Mouse (Mus musculus): ENCODE results near the gene Hcn2. TPM values are rescaled to one million over a fixed set of nuclear protein-coding genes. Genes with fewer than 3 reads are reported as not detected.
A peak's percentile ranks its signal among the peaks of the same experiment; 100 is the strongest.

Gene Hcn2
- polyA plus RNA-seq, 1 experiment from 2014 or later = 0.22 TPM

- Histone ChIP-seq H3K9ac (ENCODE audit: low read length) (no peak overlapping the region), H3K36me3 (ENCODE audit: control insufficient read depth, insufficient read depth, low read length) (no peaks in the 10 kb centered on the region), H3K9me3 (ENCODE audit: control insufficient read depth, low read length) (no peaks in the 10 kb centered on the region), H3K4me3 (ENCODE audit: low read depth, low read length) (no peak overlapping the region), H3K27ac (ENCODE audit: low read depth, low read length) (no peak overlapping the region), H3K4me2 (no peak overlapping the region), H3K27me3 (ENCODE audit: control insufficient read depth, insufficient read depth, low read length) (no peaks in the 10 kb centered on the region), H3K4me1 (ENCODE audit: control insufficient read depth, insufficient read depth, low read length) (no peaks in the 10 kb centered on the region)
- 33% methylated on average over 11 of the region's 11 CpGs for WGBS
- DNase-seq (ENCODE audit: low spot score, missing footprints) = peak; percentile 90
- ATAC-seq (ENCODE audit: low FRiP score) = no peak
Observed at GRCm38 (mm10) chr10:79726090-79726489, 9.7 kb downstream of the Hcn2 start.

GRCm38 (mm10) chr10:79728323-79729249, 12.2 kb downstream of the Hcn2 start:
- H3K9me3 ChIP-seq (ENCODE audit: control insufficient read depth, low read length) = no peaks in the 10 kb centered on the region
- ATAC-seq (ENCODE audit: low FRiP score) (no peak), DNase-seq (ENCODE audit: low spot score, missing footprints) (no peak)
- H3K27me3 ChIP-seq (ENCODE audit: control insufficient read depth, insufficient read depth, low read length) = no peaks in the 10 kb centered on the region
- no peak overlapping the region for H3K27ac ChIP-seq (ENCODE audit: low read depth, low read length)
- H3K36me3 ChIP-seq (ENCODE audit: control insufficient read depth, insufficient read depth, low read length) = no peaks in the 10 kb centered on the region
- no peak overlapping the region for H3K4me3 ChIP-seq (ENCODE audit: low read depth, low read length)
- H3K4me2 ChIP-seq = no peak overlapping the region
- H3K9ac ChIP-seq (ENCODE audit: low read length) = no peak overlapping the region
- WGBS = 75% methylated on average over 28 of the region's 28 CpGs
- H3K4me1 ChIP-seq (ENCODE audit: control insufficient read depth, insufficient read depth, low read length) = no peaks in the 10 kb centered on the region

- H3K4me1 ChIP-seq (ENCODE audit: control insufficient read depth, insufficient read depth, low read length) = no peaks in the 10 kb centered on the region
- H3K27ac ChIP-seq (ENCODE audit: low read depth, low read length) = no peak overlapping the region
- 86% methylated on average over 13 of the region's 13 CpGs for WGBS
- ATAC-seq (ENCODE audit: low FRiP score) (no peak), DNase-seq (ENCODE audit: low spot score, missing footprints) (no peak)
- no peaks in the 10 kb centered on the region for H3K36me3 ChIP-seq (ENCODE audit: control insufficient read depth, insufficient read depth, low read length)
- H3K4me3 ChIP-seq (ENCODE audit: low read depth, low read length) = no peak overlapping the region
- H3K4me2 ChIP-seq = no peak overlapping the region
- no peaks in the 10 kb centered on the region for H3K9me3 ChIP-seq (ENCODE audit: control insufficient read depth, low read length)
- H3K9ac ChIP-seq (ENCODE audit: low read length) = no peak overlapping the region
- no peaks in the 10 kb centered on the region for H3K27me3 ChIP-seq (ENCODE audit: control insufficient read depth, insufficient read depth, low read length)
Observed at GRCm38 (mm10) chr10:79729357-79729965, 13.0 kb downstream of the Hcn2 start.

- H3K9me3 ChIP-seq (ENCODE audit: control insufficient read depth, low read length) = no peaks in the 10 kb centered on the region
- no peaks in the 10 kb centered on the region; the same call in none of the 2 replicates for H3K27me3 ChIP-seq (ENCODE audit: control insufficient read depth, insufficient read depth, low read length)
- H3K27ac ChIP-seq (ENCODE audit: low read depth, low read length) = no peak overlapping the region
- ATAC-seq (ENCODE audit: low FRiP score) (no peak), DNase-seq (ENCODE audit: low spot score, missing footprints) (no peak)
- no peaks in the 10 kb centered on the region for H3K4me1 ChIP-seq (ENCODE audit: control insufficient read depth, insufficient read depth, low read length)
- H3K4me3 ChIP-seq (ENCODE audit: low read depth, low read length) = no peak overlapping the region
- no peak overlapping the region for H3K4me2 ChIP-seq
- 100% methylated on average over 1 of the region's 1 CpGs for WGBS
- H3K36me3 ChIP-seq (ENCODE audit: control insufficient read depth, insufficient read depth, low read length) = peaks cover 6% of the 10 kb centered on the region
- H3K9ac ChIP-seq (ENCODE audit: low read length) = no peak overlapping the region
Observed at GRCm38 (mm10) chr10:79732500-79732899, 16.1 kb downstream of the Hcn2 start.

GRCm38 (mm10) chr10:79733847-79734246, 17.4 kb downstream of the Hcn2 start:
- WGBS = 94% methylated on average over 15 of the region's 15 CpGs
- no peaks in the 10 kb centered on the region for H3K4me1 ChIP-seq (ENCODE audit: control insufficient read depth, insufficient read depth, low read length)
- no peaks in the 10 kb centered on the region for H3K9me3 ChIP-seq (ENCODE audit: control insufficient read depth, low read length)
- no peak overlapping the region for H3K27ac ChIP-seq (ENCODE audit: low read depth, low read length)
- ATAC-seq (ENCODE audit: low FRiP score) = no peak
- peaks cover 17% of the 10 kb centered on the region for H3K36me3 ChIP-seq (ENCODE audit: control insufficient read depth, insufficient read depth, low read length)
- H3K4me3 ChIP-seq (ENCODE audit: low read depth, low read length) = no peak overlapping the region
- no peak for DNase-seq (ENCODE audit: low spot score, missing footprints)
- no peaks in the 10 kb centered on the region; the same call in none of the 2 replicates for H3K27me3 ChIP-seq (ENCODE audit: control insufficient read depth, insufficient read depth, low read length)
- no peak overlapping the region for H3K9ac ChIP-seq (ENCODE audit: low read length)
- H3K4me2 ChIP-seq = no peak overlapping the region

GRCm38 (mm10) chr10:79735361-79735760, 18.9 kb downstream of the Hcn2 start:
- Histone ChIP-seq H3K9me3 (ENCODE audit: control insufficient read depth, low read length) (no peaks in the 10 kb centered on the region), H3K4me2 (peak overlapping the region; percentile 19; the same call in 1 of the 2 replicates), H3K4me3 (ENCODE audit: low read depth, low read length) (no peak overlapping the region), H3K9ac (ENCODE audit: low read length) (no peak overlapping the region), H3K36me3 (ENCODE audit: control insufficient read depth, insufficient read depth, low read length) (peaks cover 32% of the 10 kb centered on the region), H3K4me1 (ENCODE audit: control insufficient read depth, insufficient read depth, low read length) (no peaks in the 10 kb centered on the region), H3K27ac (ENCODE audit: low read depth, low read length) (no peak overlapping the region), H3K27me3 (ENCODE audit: control insufficient read depth, insufficient read depth, low read length) (no peaks in the 10 kb centered on the region; the same call in none of the 2 replicates)
- ATAC-seq (ENCODE audit: low FRiP score) = 0 out of 2 replicates have a peak, but pooled peaks have one; percentile 22
- 25% methylated on average over 52 of the region's 52 CpGs for WGBS
- no peak for DNase-seq (ENCODE audit: low spot score, missing footprints)

- peaks cover 2% of the 10 kb centered on the region; the same call in 1 of the 2 replicates for H3K4me1 ChIP-seq (ENCODE audit: control insufficient read depth, insufficient read depth, low read length)
- ATAC-seq (ENCODE audit: low FRiP score) (no peak), DNase-seq (ENCODE audit: low spot score, missing footprints) (no peak)
- no peaks in the 10 kb centered on the region for H3K9me3 ChIP-seq (ENCODE audit: control insufficient read depth, low read length)
- peaks cover 42% of the 10 kb centered on the region for H3K36me3 ChIP-seq (ENCODE audit: control insufficient read depth, insufficient read depth, low read length)
- no peak overlapping the region for H3K4me3 ChIP-seq (ENCODE audit: low read depth, low read length)
- no peak overlapping the region for H3K9ac ChIP-seq (ENCODE audit: low read length)
- no peak overlapping the region for H3K4me2 ChIP-seq
- no peak overlapping the region for H3K27ac ChIP-seq (ENCODE audit: low read depth, low read length)
- WGBS = 89% methylated on average over 10 of the region's 14 CpGs
- H3K27me3 ChIP-seq (ENCODE audit: control insufficient read depth, insufficient read depth, low read length) = no peaks in the 10 kb centered on the region; the same call in none of the 2 replicates
Observed at GRCm38 (mm10) chr10:79736706-79737105, 20.3 kb downstream of the Hcn2 start.

GRCm38 (mm10) chr10:79738259-79738658, 21.8 kb downstream of the Hcn2 start:
- H3K4me3 ChIP-seq (ENCODE audit: low read depth, low read length) = no peak overlapping the region
- H3K9ac ChIP-seq (ENCODE audit: low read length) = no peak overlapping the region
- no peak overlapping the region for H3K27ac ChIP-seq (ENCODE audit: low read depth, low read length)
- H3K9me3 ChIP-seq (ENCODE audit: control insufficient read depth, low read length) = no peaks in the 10 kb centered on the region
- H3K27me3 ChIP-seq (ENCODE audit: control insufficient read depth, insufficient read depth, low read length) = no peaks in the 10 kb centered on the region; the same call in none of the 2 replicates
- peaks cover 2% of the 10 kb centered on the region; the same call in 1 of the 2 replicates for H3K4me1 ChIP-seq (ENCODE audit: control insufficient read depth, insufficient read depth, low read length)
- no peak for DNase-seq (ENCODE audit: low spot score, missing footprints)
- no peak overlapping the region for H3K4me2 ChIP-seq
- ATAC-seq (ENCODE audit: low FRiP score) = no peak
- peaks cover 48% of the 10 kb centered on the region for H3K36me3 ChIP-seq (ENCODE audit: control insufficient read depth, insufficient read depth, low read length)
- WGBS = 85% methylated on average over 10 of the region's 10 CpGs

GRCm38 (mm10) chr10:79739234-79739633, 22.8 kb downstream of the Hcn2 start:
- no peak for DNase-seq (ENCODE audit: low spot score, missing footprints)
- ATAC-seq (ENCODE audit: low FRiP score) = no peak
- no peak overlapping the region for H3K4me2 ChIP-seq
- H3K27me3 ChIP-seq (ENCODE audit: control insufficient read depth, insufficient read depth, low read length) = no peaks in the 10 kb centered on the region; the same call in none of the 2 replicates
- H3K36me3 ChIP-seq (ENCODE audit: control insufficient read depth, insufficient read depth, low read length) = peaks cover 52% of the 10 kb centered on the region
- no peak overlapping the region for H3K4me3 ChIP-seq (ENCODE audit: low read depth, low read length)
- no peaks in the 10 kb centered on the region for H3K9me3 ChIP-seq (ENCODE audit: control insufficient read depth, low read length)
- no peak overlapping the region for H3K27ac ChIP-seq (ENCODE audit: low read depth, low read length)
- WGBS = 96% methylated on average over 28 of the region's 28 CpGs
- H3K4me1 ChIP-seq (ENCODE audit: control insufficient read depth, insufficient read depth, low read length) = peaks cover 2% of the 10 kb centered on the region; the same call in 1 of the 2 replicates
- H3K9ac ChIP-seq (ENCODE audit: low read length) = no peak overlapping the region

All from midbrain, embryonic 11.5 days (tissue).